Mouse (Mus musculus) ES-Bruce4 (cell line): ENCODE data around the gene Ugt8a.

Source experiments
- CTCF ChIP-seq: IDR thresholded peaks from one replicate; pipeline ENCODE4 v1.8.1; 2011; ENCODE audit warnings: low read depth, low read length
- EP300 ChIP-seq: IDR thresholded peaks from 2 replicates; pipeline ENCODE4 v1.6.1; 2011; ENCODE audit warnings: low read depth, low read length; ENCODE audit not compliant: insufficient read depth
- POLR2A ChIP-seq: IDR thresholded peaks from one replicate; pipeline ENCODE4 v1.8.1; 2011; ENCODE audit warnings: low read length; ENCODE audit not compliant: insufficient read depth

- TF ChIP-seq EP300 (no peak), CTCF (no peak), POLR2A (no peak)
These were observed 16.5 kb upstream of the Ugt8a start for GRCm38 (mm10) chr3:125954881-125955280.
